Mouse (Mus musculus) C2C12 (cell line): ENCODE measurements around the gene Ss18l1.

Experiments
- CTCF ChIP-seq: IDR thresholded peaks from one replicate; pipeline ENCODE4 v1.5.1; 2011; ENCODE audit not compliant: control insufficient read depth, insufficient read depth, insufficient read length
- FOSL1 ChIP-seq: IDR thresholded peaks from one replicate; pipeline ENCODE4 v1.8.0; 2011; ENCODE audit warnings: mild to moderate bottlenecking, low read length; ENCODE audit not compliant: poor library complexity, insufficient read depth, severe bottlenecking
- MAX ChIP-seq: IDR thresholded peaks from one replicate; pipeline ENCODE4 v1.6.1; 2011; ENCODE audit warnings: mild to moderate bottlenecking, control low read depth
- MYOD1 ChIP-seq: IDR thresholded peaks from one replicate; pipeline ENCODE4 v1.6.1; 2011; ENCODE audit warnings: low read depth; ENCODE audit not compliant: control insufficient read depth, insufficient read length

DNA sequence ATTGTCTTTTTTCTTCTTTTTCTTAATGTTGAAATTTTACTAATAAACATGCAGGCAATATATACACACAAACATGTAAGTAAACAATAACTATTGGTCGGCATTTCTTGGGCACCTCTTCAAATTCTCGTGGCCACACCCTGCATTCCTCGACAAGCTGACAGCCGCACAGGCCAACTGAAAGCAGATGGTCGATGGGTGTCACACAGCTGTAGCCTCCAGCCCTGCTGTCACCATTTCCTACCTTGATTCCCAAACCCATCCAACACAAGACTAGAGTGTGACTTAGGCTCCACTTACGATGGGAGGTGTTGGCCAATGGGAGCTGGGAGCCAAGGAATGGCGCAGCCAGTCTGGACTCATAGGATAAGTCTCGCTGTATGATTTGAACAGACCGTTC, 40.7 kb upstream of the Ss18l1 start:
- TF ChIP-seq CTCF: no peak
- TF ChIP-seq MYOD1: no peak
- TF ChIP-seq MAX: no peak
- no peak for TF ChIP-seq FOSL1
